Mouse (Mus musculus): Measurements from ENCODE around the gene Cwf19l1.
"Not testable (repeated sequence)": the region's sequence is repeated elsewhere in the genome, so short reads cannot be mapped to it uniquely, and the experiment has no call there.

Gene Cwf19l1

GRCm38 (mm10) chr19:44135072-44135959 is at the start of gene Cwf19l1:
TSS of gene Cwf19l1 (minus strand) at chr19:44135876.
- DNase-seq (ENCODE audit: low read depth, low spot score): peak; percentile 93

GRCm38 (mm10) chr19:44183968-44184367 is 48.3 kb upstream of the Cwf19l1 start:
- DNase-seq (ENCODE audit: low read depth, low spot score): no peak

GRCm38 (mm10) chr19:44180502-44180901 is 44.8 kb upstream of the Cwf19l1 start:
- DNase-seq (ENCODE audit: low read depth, low spot score): no peak

GRCm38 (mm10) chr19:44176741-44177140 is 41.1 kb upstream of the Cwf19l1 start:
- no peak for DNase-seq (ENCODE audit: low read depth, low spot score)

GRCm38 (mm10) chr19:44174835-44175234 is 39.2 kb upstream of the Cwf19l1 start:
- no peak for DNase-seq (ENCODE audit: low read depth, low spot score)

GRCm38 (mm10) chr19:44161515-44161914 is 25.8 kb upstream of the Cwf19l1 start:
- peak; percentile 62 for DNase-seq (ENCODE audit: low read depth, low spot score)

- DNase-seq (ENCODE audit: low read depth, low spot score): no peak
These were observed 23.7 kb upstream of the Cwf19l1 start for GRCm38 (mm10) chr19:44159386-44159785.

- DNase-seq (ENCODE audit: low read depth, low spot score): no peak
These were observed 21.3 kb upstream of the Cwf19l1 start for GRCm38 (mm10) chr19:44157005-44157404.

- peak; percentile 74 for DNase-seq (ENCODE audit: low read depth, low spot score)
These were observed 18.1 kb upstream of the Cwf19l1 start for GRCm38 (mm10) chr19:44153781-44154180.

- no peak for DNase-seq (ENCODE audit: low read depth, low spot score)
These were observed 13.3 kb upstream of the Cwf19l1 start for GRCm38 (mm10) chr19:44148991-44149390.

GRCm38 (mm10) chr19:44148345-44148744 is 12.7 kb upstream of the Cwf19l1 start:
- no peak for DNase-seq (ENCODE audit: low read depth, low spot score)

- DNase-seq (ENCODE audit: low read depth, low spot score): no peak
These were observed 11.3 kb upstream of the Cwf19l1 start for GRCm38 (mm10) chr19:44146951-44147350.

- DNase-seq (ENCODE audit: low read depth, low spot score): no peak
These were observed 10.8 kb upstream of the Cwf19l1 start for GRCm38 (mm10) chr19:44146568-44146879.

- peak; percentile 93 for DNase-seq (ENCODE audit: low read depth, low spot score)
These were observed 10.3 kb upstream of the Cwf19l1 start, which contains the start of gene Bloc1s2 for GRCm38 (mm10) chr19:44145702-44146567. TSS of gene Bloc1s2 (minus strand) at chr19:44146446.

- DNase-seq (ENCODE audit: low read depth, low spot score): no peak
These were observed 8.7 kb upstream of the Cwf19l1 start for GRCm38 (mm10) chr19:44144366-44144765.

GRCm38 (mm10) chr19:44135960-44136485 is 347 bp upstream of the Cwf19l1 start:
- no peak for DNase-seq (ENCODE audit: low read depth, low spot score)

- DNase-seq (ENCODE audit: low read depth, low spot score): no peak
These were observed 2.8 kb downstream of the Cwf19l1 start for GRCm38 (mm10) chr19:44132917-44133316.

- DNase-seq (ENCODE audit: low read depth, low spot score): no peak
These were observed 7.1 kb downstream of the Cwf19l1 start for GRCm38 (mm10) chr19:44128560-44128959.

- DNase-seq (ENCODE audit: low read depth, low spot score): no peak
These were observed 7.8 kb downstream of the Cwf19l1 start for GRCm38 (mm10) chr19:44127729-44128497.

GRCm38 (mm10) chr19:44121137-44121536 is 14.5 kb downstream of the Cwf19l1 start:
- no peak for DNase-seq (ENCODE audit: low read depth, low spot score)

GRCm38 (mm10) chr19:44120686-44121085 is 15.0 kb downstream of the Cwf19l1 start:
- DNase-seq (ENCODE audit: low read depth, low spot score): not testable (repeated sequence)

All from ZHBTc4 (cell line).